Mouse (Mus musculus): ENCODE measurements around the gene Slc9b1.

DNA sequence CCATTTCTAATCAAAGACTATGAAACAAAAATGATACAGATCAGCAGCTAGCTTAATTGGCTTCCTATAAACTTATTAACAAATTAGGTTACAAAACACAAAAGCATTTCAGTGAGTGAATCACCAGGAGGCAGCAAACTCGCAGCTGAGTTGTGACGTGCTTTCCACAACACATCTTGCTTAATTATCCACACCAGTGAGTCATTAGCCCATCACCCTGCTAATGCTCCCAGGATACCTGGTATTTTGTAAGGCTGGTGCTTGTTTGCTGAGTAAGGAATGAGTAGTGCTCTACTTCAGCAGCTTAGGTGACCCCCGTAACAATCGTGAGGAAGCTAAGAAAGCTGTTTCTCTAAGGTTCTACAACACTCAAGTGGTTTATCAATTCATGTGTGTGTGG, 56.8 kb downstream of the Slc9b1 start:
- TF ChIP-seq CTCF (IDR thresholded peaks at IDR 0.05; ENCODE audit: control insufficient read depth, insufficient read depth, insufficient read length), result no peak
- TF ChIP-seq USF1 (IDR thresholded peaks at IDR 0.05; ENCODE audit: low read depth), result no peak
- no peak for TF ChIP-seq MAX (IDR thresholded peaks at IDR 0.05)
- TF ChIP-seq CEBPB (IDR thresholded peaks at IDR 0.05; ENCODE audit: low read depth), result no peak
- no peak for TF ChIP-seq MYOG (IDR thresholded peaks at IDR 0.05; ENCODE audit: control insufficient read depth, extremely low read depth, insufficient read length)
- TF ChIP-seq MYOD1 (IDR thresholded peaks at IDR 0.05; ENCODE audit: control insufficient read depth, insufficient read length, low read depth), result no peak
- no peak for TF ChIP-seq FOSL1 (IDR thresholded peaks at IDR 0.05; ENCODE audit: insufficient read depth, low read length, poor library complexity, severe bottlenecking)

Data from C2C12 (cell line).